Mouse (Mus musculus): Measurements from ENCODE around the gene Desi1. TPM values are rescaled to one million over a fixed set of nuclear protein-coding genes. Genes with fewer than 3 reads are reported as not detected.
A peak's percentile ranks its signal among the peaks of the same experiment; 100 is the strongest.
"Not testable (repeated sequence)": the region's sequence is repeated elsewhere in the genome, so short reads cannot be mapped to it uniquely, and the experiment has no call there.

The Desi1 gene
- polyA plus RNA-seq, 1 experiment from 2014 or later = 169 TPM

DNA sequence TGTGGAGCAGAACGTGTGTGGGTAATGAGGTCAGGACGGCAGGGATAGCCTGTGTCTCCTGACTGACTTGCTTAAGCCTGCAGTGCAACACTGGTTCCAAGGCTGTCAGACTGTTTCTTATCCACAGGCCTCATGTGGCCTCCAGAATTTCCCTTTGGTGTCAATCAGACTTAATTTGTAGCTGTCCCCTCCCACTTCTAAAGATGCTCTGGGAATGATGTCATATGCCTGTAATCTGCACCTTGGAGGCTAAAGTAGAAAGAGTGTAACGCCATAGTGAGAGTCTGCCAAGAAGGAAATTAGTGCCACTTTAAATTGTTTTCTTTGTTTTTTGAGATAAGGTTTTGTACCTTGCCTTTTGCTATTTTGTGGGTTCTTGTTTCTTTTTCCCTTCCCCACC, 14.4 kb downstream of the Desi1 start:
- DNase-seq (ENCODE audit: low spot score) = no peak

DNA sequence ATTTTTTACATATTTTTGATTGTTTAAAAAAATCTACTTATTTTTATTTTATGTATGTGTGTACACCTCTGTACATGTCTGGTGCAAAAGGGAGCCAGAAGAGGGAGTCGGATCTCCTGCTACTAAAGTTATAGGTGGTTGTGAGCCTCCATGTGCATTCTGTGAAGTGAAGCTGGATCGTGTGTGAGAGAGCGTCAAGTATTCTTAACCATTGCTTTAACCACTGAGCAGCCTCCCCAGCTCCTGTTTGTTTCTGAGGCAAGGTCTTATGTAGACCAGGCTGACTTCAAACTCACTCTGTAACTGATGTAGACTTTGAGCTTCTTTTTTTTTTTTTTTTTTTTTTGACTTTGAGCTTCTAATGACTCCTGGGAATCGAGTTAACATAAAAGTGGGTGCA, 16.2 kb downstream of the Desi1 start:
- peak; percentile 65 for DNase-seq (ENCODE audit: low spot score)

DNA sequence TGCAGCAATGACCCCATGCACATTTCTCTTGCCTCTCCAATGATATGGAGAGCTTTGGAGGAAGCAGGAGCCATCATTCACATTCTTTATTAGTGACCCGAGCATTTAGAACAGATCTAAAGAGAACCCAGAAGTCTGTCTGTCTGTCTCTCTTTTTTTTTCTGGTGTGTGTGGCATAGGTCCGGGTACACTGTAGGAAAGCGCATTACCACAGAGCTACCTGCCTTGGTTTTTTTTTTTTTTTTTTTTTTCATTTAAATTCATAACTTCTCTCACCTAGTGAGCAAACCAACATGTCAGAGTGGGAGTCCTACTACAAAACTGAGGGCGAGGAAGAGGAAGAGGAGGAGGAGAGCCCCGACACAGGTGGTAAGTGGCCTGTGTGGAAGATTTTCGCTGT, 16.8 kb downstream of the Desi1 start:
- no peak for DNase-seq (ENCODE audit: low spot score)

DNA sequence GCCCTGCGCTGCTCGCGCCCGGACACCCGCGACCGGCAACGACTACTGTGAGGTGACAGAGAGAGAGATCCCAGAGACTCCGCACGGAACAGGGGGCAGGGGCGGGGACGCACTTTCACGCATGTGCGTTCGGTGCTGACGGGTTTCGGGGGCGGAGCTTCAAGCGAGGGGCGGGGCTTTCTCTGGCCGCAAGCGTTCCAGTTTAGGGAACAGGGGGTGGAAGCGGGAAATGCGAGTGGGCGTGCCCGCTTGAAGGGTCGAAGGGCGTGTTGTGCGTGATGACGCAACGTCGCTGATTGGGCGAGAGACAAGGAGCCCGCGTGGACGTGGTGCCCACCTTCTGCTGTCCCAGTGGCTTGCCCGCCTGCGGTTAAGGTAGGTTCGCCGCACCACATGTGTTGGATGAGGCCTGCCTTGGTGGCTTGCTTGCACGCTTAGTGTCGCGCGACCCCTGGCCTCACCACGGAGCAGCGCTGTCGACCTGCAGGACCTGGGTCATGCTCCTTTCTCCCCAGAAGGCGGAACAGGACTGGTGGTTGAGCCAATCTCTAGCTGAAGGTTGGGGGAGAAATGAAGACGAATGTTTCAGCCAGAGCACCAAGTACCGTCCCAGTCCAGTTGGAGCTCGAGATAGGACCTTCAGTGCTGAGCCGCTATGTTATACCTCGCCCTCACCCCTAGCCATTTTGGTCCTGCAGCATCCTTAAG, 17.4 kb downstream of the Desi1 start:
- DNase-seq (ENCODE audit: low spot score) = peak; percentile 100

DNA sequence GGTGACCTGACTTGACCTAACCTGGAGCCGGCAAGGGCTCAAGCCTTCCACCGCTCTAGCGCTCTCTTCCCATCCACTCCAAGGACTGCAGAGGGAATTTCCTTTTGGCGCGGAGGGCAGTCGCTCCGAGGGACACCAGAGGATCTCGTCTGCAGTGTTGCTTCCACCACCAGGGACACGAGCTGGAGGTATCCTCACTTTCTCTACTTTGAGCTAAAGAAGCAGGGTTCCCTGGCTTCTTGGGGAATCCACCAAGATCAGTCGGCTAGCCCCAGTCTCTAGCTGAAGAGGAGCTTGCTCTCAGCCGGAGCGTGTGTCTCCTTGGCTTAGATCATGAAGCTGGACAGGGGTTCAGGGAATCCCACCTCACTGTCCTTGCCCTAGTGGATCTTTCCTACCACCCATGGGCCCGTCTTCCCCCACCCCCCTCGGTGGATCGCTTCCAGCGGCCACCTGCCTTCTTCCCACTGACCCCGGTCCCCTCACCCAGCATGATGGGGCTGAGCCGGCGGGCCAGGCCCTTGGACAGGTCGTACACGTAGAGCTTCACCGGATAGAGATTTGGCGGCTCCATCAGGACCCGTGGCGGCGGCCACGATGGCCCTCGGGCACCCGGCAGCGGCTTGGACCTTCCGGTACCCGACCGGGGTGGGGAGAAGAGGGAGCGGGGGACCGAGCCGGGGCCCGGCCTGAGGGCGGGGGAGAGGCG, 18.1 kb downstream of the Desi1 start:
- peak; percentile 41 for DNase-seq (ENCODE audit: low spot score)

DNA sequence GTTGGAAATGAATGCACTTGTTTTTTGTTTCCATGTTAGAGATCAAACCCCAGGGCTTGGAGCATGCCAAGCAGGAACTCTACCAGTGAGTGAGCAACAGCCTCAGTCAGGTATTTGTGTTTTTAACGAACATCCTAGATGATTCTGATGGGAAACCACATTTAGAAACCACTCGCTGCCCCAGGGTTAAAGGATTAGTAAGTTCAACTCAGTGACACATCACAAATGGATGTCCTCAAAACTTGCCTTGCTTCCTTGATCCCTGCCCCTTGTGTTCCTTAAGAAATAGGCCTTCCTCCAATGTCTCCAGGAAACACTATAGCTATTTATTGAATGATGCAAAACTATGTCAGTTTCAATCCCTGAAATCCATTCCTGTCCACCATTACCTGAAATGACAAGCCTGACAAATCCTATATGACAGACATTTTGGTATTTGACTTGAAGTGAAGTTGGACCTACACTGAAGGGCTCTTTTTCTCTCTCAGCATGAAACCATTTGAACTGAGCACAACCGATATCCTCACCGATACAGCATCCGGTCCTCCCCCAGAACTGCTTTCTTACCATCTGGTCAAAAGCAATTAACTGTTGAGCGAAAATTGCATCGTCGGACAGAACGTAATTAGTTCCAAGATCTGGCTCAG, 18.8 kb downstream of the Desi1 start:
- DNase-seq (ENCODE audit: low spot score) = no peak

DNA sequence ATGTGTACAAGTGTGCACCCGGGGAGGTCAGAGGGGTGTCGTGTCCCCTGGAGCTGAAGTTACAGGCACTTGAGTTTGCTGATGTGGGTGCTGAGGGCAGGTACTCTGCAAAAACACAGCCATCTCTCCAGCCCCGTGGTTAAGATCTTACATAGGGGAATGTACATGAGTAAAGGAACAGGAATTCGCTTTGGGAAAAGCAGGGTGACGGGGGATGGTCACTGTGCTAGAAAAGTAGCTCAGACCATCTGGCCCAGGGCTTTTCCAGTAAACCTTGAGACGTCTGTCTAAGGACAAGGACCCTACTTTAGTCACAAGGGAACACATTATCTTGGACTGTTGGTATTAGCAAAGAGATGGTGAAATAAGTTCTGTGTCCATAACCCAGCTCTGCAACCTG, 21.7 kb downstream of the Desi1 start:
- no peak for DNase-seq (ENCODE audit: low spot score)

DNA sequence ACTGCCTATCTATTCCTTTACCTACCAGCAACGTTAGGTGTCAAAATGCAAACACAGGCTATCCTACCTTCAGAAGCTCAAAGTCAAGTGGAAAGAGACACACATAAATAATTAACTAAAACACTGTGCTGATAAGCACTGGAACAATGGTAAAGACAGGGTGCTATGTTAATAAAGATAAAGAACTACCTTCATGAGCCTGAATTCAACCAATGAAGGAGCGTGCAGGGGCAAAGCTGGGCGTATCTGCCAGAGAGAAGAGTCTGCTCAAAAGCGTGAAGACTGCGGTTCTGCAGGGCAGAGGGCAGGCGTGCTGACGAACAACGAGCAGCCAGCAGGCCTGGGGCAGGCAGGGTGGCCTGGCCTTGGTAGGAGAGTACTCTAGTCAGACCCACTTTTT, 29.4 kb downstream of the Desi1 start:
- DNase-seq (ENCODE audit: low spot score) = no peak

DNA sequence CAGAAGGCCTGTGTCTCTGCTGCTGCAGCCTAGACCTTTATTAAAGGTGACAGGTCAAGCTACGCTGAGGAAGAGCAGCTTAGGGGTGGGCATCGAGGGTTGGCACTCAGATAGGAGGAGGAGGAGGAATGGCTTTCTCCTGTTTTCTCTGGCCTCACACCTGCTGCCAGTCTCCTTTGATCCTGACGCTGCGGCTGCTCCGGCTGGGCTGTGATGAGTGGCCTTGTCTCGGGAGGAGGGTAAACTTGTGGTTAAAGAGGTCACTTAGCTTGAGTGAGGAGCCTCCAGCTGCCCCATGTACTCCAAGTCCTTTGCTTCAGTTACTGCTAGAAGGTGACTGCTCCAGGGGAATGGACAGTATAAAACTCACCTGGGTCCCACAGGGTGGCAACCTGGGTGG, 39.7 kb downstream of the Desi1 start:
- no peak for DNase-seq (ENCODE audit: low spot score)

DNA sequence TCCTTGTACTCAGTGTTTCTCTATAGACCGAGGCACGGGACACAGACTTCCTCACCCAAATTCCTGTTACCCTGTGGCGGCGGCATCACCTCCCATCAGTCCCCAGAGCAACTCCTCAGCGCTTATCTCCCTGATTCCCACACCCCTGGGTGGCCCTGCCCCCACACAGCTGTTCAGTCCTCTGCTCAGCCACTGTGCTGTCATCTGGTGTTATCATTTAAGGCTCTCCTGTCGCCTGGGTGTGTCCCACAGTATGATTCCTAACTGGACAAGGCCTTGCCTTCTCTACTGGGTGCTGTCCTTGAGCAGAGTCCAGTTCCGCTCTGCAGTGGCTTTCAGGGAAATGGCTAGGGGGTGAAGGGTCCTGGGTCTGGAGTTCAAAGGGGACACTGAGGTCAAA, 43.1 kb downstream of the Desi1 start:
- no peak for DNase-seq (ENCODE audit: low spot score)

DNA sequence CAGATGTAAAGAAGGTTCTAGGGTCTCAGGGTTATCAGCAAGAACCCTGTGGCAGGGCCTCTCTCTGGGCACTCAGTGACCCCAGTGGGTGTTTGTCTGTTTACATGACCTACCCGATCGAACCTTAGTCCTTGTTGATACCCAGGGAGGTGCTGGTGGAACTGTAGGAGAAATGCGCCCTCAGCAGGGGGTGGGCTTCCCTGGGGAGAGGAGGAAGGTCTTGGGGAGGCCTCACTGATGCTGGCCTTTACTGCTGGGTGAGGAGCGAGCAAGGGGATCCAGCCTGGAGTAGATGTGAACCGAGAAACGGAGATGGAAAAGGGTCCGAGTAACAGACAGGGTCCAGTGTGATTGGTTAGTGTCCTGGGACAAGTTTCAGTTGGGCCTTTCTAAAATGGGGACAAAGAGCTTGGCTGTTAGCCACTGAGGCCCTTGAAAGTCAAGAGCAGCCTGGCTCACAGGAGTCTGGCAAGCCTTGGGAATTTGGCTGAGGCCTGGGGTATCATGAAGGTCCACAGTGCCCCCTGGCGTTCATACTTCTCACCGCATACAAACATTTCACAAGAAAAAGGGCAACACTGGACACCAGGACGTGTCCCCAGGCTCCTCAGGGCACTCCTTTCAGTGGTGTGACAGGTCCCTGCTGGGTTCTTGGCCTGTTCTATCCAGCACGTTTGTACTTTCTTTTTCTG, 44.1 kb downstream of the Desi1 start:
- peak; percentile 74 for DNase-seq (ENCODE audit: low spot score)

DNA sequence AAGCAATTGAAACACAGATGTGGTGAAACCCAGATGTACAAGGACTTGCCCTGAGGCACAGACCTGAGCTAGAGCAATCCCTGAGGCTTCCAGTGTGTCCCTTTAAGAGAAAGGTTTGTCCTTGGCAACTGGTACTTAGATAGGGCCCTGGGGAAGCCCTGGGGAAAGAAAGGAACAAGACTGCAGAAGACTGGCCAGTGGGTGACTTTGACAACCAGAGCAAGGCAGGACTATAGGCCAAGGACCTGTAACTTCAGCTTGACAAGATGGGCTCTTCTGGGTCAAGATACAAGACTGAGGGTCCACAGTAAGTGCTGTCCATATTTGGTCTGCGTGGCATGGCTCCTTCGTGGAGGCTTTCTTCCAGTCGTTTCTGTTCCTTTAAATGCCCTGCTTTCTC, 46.0 kb downstream of the Desi1 start, which contains the start of gene Xrcc6:
Xrcc6 (plus strand) TSS at position 190 of the 400 bp plus-strand sequence.
- DNase-seq (ENCODE audit: low spot score) = no peak

DNA sequence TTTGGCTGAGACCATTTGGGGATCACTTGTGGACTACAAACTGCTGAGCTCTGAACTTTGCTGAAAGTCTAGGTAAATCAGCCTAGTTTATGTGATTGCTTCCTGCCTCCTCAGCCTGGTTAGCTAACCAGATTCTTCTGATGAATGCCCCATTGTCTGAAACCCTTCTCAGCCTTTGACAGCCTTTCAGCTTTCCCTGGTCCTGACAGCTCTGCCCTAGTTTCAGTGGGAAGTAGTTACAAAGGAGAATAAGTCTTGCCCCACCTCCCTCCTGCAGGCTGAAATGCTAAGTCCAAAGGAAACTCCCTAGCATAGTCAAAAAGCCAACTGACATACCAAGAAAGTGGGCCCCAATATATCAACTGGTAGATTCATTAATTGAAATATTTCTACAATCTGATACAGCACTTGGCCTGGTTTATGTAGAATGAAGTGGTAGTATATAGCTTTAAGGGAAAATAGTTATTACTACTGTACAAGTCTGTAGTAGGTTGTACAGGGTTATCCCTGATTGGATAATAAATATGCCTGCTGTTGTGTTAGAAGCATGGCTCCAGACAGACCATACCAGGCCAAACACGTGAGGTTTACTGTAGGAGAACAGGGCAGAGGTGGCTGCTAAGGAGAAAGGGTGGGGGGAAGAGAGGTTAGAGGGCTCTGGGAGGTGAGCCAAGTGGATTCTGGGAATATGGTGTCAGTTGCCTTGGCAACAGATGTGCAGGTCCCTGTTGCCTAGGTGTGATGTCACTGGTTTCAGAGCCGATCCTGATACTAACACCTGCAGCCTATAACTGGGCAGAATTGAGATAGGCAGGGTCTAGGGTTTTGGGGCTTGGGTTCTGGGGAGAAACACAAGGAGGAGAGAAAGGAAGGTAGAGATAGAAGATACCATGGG, 48.1 kb downstream of the Desi1 start:
- DNase-seq (ENCODE audit: low spot score) = no peak

DNA sequence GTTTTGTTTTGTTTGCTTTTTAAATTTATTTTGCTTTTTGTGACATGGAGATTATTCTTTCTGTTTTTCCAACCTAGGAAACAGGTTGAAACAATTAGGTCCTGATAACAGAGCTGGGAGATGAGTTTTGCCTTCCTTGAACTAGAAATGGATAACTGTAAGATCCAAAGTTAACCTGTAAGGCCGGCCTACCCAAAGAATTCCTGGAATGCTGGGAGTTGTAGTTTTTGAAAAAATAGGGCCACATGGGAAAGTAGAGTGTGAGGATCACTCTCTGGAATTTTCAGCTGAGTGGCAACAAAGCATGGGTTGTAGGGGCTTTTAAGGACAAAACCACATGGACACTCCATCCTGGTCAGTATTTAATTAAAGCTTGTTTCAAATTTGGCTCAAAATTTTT, 51.5 kb downstream of the Desi1 start:
- DNase-seq (ENCODE audit: low spot score) = no peak

DNA sequence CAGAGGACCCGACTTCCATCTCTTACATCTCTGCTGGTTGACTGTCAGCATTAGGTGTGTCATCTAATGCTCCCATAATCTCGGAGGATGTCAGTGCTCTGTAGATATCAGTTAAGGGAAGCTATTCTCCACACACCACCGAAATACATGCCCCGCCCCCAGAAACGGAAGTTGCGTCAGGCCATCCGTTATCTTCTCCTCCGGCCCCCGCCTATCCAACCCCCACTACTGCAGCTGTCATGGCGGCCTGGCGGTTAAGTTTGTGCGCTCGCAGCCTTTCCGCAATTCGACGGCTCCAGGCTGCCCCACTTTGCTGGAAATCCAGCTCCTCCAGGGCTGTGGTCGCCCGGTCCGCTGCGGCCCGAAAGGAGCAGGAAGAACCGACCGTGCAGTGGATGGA, 53.3 kb downstream of the Desi1 start, which contains the start of gene 1700029P11Rik:
1700029P11Rik (plus strand) TSS at position 220 of the 400 bp plus-strand sequence.
- DNase-seq (ENCODE audit: low spot score) = no peak

DNA sequence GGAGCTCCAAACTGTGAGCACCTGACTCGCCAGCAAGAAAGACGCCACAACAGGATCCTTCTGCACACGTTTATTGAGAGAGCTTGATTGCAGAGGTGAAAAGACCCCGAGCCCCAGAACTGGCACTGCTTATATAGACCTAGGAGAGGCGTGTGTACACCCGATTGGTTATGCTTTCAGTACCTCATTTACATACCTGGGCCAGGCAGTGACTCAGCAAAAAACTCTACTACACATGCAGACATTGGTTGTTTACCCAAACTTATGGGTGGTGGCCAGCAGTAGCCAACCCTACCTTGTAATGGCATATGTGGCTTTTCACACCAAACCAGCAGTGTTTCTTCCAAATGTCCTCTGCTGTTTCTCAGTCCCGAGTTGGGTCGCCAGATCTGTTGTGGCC, 58.5 kb downstream of the Desi1 start:
- not testable (repeated sequence) for DNase-seq (ENCODE audit: low spot score)

DNA sequence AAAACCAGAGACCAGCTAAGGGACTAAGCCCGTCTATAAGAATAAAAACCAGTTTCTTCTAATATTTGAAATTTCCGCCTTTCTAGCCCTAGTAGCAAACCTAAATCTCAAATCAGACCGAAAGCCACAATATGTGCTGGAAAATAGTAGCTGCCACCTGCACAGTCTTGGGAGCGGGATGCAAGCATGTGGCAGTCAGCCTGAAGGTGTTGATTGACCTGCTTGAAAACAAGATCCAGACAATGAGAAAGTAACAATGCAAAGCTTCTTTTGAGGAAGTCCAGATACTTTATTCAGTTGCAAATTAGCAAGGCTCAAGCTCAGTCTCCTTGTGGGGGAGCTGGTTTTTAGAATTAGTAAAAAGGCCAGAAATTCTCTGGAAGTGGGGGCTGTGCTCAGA, 63.2 kb downstream of the Desi1 start:
- DNase-seq (ENCODE audit: low spot score) = not testable (repeated sequence)

DNA sequence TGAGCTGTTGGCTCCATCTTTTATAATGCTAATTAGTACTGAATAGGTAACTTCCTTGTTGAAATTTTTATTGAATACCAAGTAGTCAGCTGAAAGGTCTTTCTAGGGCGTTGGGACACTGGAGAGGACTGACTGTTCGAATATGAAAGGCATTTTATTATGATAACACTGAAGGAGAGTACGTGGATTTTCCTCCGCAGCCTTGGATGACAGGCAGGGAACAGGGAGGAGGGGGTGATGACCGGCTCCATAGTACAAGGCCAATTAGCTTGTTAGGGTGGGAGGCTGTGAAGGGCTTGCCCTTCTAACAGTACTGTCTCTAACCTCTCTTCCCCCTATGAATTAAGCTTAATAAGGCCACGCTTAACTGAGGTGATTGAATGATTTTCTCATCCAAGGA, 64.0 kb downstream of the Desi1 start:
- not testable (repeated sequence) for DNase-seq (ENCODE audit: low spot score)

DNA sequence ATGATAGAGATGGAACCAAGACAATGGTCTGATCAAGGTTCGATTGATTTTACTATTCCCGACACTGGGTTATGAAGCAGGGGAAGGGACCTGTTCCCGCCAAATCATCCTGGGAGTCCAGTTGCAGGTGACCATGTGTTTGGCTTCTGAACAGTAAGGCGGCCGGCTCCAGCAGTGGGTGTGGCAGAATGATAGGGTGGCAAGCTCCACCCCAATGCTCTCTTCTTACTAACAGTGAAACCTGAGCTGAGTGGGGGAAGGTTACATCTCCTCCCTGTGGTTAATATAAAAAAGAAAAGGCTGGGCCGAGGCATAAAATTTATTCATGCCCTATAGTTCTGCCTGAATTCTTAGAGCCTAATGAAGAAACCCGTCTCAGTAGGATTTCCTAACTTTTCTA, 64.5 kb downstream of the Desi1 start:
- no peak for DNase-seq (ENCODE audit: low spot score)

DNA sequence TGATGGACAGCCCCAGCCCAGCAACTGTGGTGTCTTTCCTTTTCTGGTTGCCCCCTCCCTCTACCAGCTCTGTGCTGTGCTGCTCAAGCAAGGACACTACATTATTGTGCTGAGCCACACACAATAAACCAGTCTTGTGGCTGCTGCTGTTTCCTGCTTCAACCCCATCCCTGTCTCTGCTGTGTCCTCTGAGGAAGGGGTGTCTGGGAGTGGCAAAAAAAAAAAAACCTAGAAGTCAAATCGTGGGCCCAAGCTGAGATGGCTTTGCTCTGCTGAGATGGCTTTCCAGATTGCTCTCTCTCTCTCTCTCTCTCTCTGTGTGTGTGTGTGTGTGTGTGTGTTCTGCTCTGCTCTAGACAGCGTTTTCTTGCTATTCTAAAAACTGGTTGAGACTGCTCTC, 65.2 kb downstream of the Desi1 start:
- DNase-seq (ENCODE audit: low spot score) = no peak

DNA sequence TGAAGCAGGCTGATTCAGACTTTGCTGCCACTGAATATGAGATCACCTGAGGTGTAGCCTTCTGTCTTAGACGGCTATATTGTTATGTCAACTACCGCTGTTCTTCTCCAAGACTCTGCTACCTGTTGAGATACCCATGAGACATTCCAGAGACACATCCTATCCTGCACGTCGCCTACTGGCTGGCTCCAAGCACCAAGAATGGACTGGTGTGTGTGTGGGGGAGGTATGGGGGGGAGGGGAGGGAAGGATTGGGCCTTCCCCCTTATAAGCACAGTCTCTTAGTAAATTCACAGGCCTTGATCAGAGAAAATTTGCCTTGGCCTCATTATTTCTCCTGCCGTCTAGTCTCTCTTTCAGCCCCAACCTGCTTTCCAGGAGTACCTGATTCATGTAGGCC, 65.8 kb downstream of the Desi1 start:
- DNase-seq (ENCODE audit: low spot score) = no peak

Data from thymus, postnatal 0 days (tissue).